Mouse (Mus musculus): ENCODE data around the gene Gm10320.

Gene Gm10320

GRCm38 (mm10) chr13:98456398-98456797 is 35.4 kb downstream of the Gm10320 start:
- no peak for DNase-seq (ENCODE audit: low spot score)

DNA sequence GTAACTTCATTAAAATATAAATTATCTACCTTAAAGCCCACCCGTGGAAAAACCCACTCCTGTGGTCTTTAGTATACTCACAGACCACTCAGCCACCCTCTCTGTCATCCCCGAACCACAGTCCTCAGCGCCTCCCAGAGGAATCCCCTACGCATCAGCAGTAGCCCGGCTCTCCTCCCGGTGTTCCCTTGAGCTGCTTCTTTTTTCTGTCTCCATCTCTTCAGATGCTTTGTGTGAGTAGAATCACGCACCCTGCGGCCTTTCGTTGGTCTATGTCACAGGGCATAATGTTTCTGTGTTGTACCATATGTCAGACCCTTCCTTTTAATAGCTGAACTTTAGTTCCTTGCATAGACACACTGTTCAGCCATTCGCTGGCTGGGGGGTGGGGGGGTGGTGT is 36.2 kb downstream of the Gm10320 start:
- no peak for DNase-seq (ENCODE audit: low spot score)

- DNase-seq (ENCODE audit: low spot score): no peak
Observed at GRCm38 (mm10) chr13:98454224-98454967, 37.4 kb downstream of the Gm10320 start.

DNA sequence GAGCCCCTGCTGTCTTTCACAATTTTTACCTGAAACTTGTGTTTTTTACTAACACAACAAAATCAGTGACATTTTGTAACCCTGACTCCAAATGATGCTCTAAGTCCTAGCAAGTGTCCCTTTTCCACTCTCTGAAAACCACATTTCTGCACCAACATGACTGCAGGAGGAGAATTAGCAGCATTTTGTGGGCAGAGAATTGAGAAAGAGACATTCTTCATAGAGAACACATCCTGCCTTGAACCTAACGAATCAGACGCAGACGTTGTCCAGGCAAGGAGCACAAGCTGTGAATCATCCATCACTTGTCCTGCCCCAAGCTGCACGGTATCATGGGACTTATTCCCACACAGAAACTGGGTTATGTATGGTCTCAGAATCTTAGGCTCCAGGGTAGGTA is 38.7 kb downstream of the Gm10320 start:
- DNase-seq (ENCODE audit: low spot score): no peak

DNA sequence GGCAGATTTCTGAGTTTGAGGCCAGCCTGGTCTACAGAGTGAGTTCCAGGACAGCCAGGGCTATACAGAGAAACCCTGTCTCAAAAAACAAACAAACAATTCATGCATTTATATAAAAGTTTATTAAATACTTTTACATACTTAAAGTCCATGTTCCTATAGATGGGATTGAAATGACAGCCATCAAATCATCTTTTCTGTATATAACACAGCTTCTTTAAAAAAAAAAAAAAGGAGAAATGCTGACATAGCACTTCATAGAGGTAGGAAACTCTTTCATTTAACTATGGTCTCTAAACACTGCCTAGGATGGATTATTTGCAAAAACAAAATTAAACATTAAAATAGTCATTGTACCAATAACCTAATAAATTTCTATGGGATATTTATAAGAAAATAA is 43.1 kb downstream of the Gm10320 start:
- DNase-seq (ENCODE audit: low spot score): no peak

DNA sequence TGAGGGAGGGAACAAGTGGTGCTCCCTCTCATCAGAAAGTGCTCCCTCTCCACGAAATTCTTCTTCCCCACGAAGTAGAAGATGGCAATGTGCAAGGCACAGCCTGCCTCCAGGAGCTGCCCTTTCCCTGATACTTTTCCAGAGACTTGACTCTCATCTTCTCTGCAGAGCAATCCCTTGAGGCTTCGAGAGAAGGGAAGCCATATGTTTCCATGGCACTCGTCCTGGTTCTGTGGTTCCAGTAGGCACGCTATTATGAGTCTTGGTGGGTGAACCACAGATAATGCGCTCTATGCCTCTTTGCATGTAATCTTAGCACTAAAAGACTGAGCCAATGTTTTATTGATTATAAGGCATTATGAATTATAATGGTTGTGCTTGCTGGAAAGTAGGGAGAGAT is 44.1 kb downstream of the Gm10320 start:
- no peak for DNase-seq (ENCODE audit: low spot score)

DNA sequence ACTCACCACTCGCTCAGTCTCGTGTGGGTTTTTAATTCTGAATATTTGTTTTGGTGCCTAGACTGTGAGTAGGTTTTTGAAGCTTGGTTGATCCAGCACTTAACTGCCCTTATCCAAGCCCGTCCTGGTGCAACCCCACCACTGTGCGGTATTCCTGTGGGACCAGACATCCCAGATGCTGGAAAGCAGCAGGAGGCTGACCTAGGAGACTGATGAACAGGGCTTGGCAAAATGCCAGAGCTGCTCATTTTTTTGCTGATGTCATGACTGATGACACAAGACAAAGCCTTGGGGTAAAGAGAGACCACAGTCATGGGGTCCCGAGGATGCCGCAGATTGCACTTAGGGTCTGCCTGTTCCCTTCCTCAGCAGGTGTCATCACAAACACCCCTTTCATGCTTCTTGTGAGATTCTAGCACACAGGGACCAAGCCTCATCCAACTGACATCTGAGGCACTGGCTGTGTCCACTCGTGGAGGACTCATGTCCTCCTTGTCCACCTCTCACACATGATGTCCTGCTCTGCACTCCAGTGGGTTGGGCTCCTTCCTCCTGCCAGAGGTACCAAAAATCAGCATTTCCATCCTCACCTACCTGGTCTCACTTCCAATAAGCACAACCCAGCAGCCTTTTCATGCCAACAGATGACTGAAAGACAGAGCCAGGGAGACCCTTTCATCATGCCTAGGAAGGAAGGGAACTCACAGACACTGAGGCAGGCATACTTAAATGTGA is 46.2 kb downstream of the Gm10320 start:
- DNase-seq (ENCODE audit: low spot score): no peak

- no peak for DNase-seq (ENCODE audit: low spot score)
Observed at GRCm38 (mm10) chr13:98441001-98441400, 50.8 kb downstream of the Gm10320 start.

- DNase-seq (ENCODE audit: low spot score): no peak
Observed at GRCm38 (mm10) chr13:98440293-98440952, 51.4 kb downstream of the Gm10320 start.

Data from urinary bladder, postnatal 25 days (tissue).